Mouse (Mus musculus) cerebellum, adult 2 months (tissue): ENCODE results near the gene AC124108.1. TPM values are rescaled to one million over a fixed set of nuclear protein-coding genes. Genes with fewer than 3 reads are reported as not detected.

Experiments
- DNase-seq, 2 experiments: peaks; one replicate each; pipeline ENCODE4 v3.0.0; 2021
- H3K27ac ChIP-seq: fragments of 200-500 bp; 2 replicates; pipeline ENCODE4 v1.5.1; 2012; ENCODE audit warnings: low read length, control low read depth, inconsistent platforms; ENCODE audit not compliant: insufficient read depth
- H3K27me3 ChIP-seq: fragments of 200-500 bp; 2 replicates; pipeline ENCODE4 v1.6.1; 2012; ENCODE audit warnings: inconsistent platforms, mild to moderate bottlenecking, low read length, moderate library complexity; ENCODE audit not compliant: control insufficient read depth, insufficient read depth
- H3K4me1 ChIP-seq: fragments of 200-500 bp; 2 replicates; pipeline ENCODE4 v1.6.1; 2011; ENCODE audit warnings: low read length; ENCODE audit not compliant: control insufficient read depth, insufficient read depth
- H3K4me3 ChIP-seq: fragments of 200-500 bp; replicated peaks from 2 replicates; pipeline ENCODE3; 2011; ENCODE audit warnings: mild to moderate bottlenecking, low read depth, low read length, control low read depth; ENCODE audit not compliant: insufficient read depth
- CTCF ChIP-seq: fragments of 200-500 bp; IDR thresholded peaks from 2 replicates; pipeline ENCODE4 v1.5.1; 2011; ENCODE audit warnings: low read depth, mild to moderate bottlenecking, control low read depth, low read length, moderate library complexity, borderline replicate concordance; ENCODE audit not compliant: insufficient read depth
- POLR2A ChIP-seq: fragments of 200-500 bp; IDR thresholded peaks from 2 replicates; pipeline ENCODE4 v1.6.1; 2011; ENCODE audit warnings: low read length, control low read depth, borderline replicate concordance; ENCODE audit not compliant: insufficient read depth
- WGBS: fragments of 180-500 bp; shearing (Covaris S2); methylation state at CpG from one replicate; pipeline ENCODE4 v1.1.7; 2018; 5-methylcytosine and 5-hydroxymethylcytosine counted together
- polyA plus RNA-seq: library from polyadenylated mRNA; depleted of rRNA; stranded (reverse); fragments of >200 nt; gene quantifications from 2 replicates; pipeline ENCODE4 v1.2.3, GENCODE M21; 2012

AC124108.1 gene
- polyA plus RNA-seq, 1 experiment: 3.2 TPM

GRCm38 (mm10) chr1:132198401-132199071 is 7.3 kb downstream of the AC124108.1 start:
- Histone ChIP-seq H3K4me3 (no peak overlapping the region), H3K4me1 (peaks cover 11% of the 10 kb centered on the region; the same call in 1 of the 2 replicates), H3K27ac (no peak overlapping the region), H3K27me3 (no peaks in the 10 kb centered on the region)
- 90% methylated on average over 16 of the region's 16 CpGs for WGBS
- TF ChIP-seq POLR2A: no peak
- no peak for TF ChIP-seq CTCF
- no peak for DNase-seq

DNA sequence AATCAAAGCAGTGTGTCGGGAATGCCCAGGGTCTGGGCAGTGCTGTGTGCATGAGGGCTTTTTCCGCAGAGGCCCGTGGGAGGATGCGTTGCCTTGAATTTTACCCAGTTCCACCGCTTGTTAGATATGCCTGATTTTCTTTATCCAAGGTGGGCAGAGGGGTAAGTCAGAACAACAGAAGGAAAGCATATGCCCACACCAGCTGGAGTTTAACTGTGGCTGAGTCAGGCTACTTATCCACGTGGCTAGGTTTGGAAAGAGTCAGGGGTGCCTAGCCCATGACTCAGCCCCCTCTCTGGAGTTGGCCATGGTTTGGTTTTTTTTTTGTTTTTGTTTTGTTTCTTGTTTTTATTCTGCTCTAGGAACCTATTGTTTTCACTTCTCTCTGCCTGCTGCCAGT is 8.0 kb downstream of the AC124108.1 start:
- H3K27ac ChIP-seq: peak overlapping the region; percentile 67; the same call in 1 of the 2 replicates
- H3K27me3 ChIP-seq: no peaks in the 10 kb centered on the region
- H3K4me3 ChIP-seq: no peak overlapping the region
- WGBS: 76% methylated on average over 6 of the region's 6 CpGs
- H3K4me1 ChIP-seq: peaks cover 11% of the 10 kb centered on the region; the same call in 1 of the 2 replicates
- DNase-seq: no peak
- TF ChIP-seq POLR2A (no peak), CTCF (no peak)

GRCm38 (mm10) chr1:132199934-132200333 is 8.7 kb downstream of the AC124108.1 start:
- Histone ChIP-seq H3K4me1 (peaks cover 11% of the 10 kb centered on the region; the same call in 1 of the 2 replicates), H3K27ac (peak overlapping the region; percentile 67), H3K4me3 (peak overlapping the region; percentile 79), H3K27me3 (no peaks in the 10 kb centered on the region)
- TF ChIP-seq CTCF (no peak), POLR2A (peak; percentile 37; the same call in 1 of the 2 replicates)
- 4% methylated on average over 12 of the region's 12 CpGs for WGBS
- DNase-seq: peak; percentile 67

DNA sequence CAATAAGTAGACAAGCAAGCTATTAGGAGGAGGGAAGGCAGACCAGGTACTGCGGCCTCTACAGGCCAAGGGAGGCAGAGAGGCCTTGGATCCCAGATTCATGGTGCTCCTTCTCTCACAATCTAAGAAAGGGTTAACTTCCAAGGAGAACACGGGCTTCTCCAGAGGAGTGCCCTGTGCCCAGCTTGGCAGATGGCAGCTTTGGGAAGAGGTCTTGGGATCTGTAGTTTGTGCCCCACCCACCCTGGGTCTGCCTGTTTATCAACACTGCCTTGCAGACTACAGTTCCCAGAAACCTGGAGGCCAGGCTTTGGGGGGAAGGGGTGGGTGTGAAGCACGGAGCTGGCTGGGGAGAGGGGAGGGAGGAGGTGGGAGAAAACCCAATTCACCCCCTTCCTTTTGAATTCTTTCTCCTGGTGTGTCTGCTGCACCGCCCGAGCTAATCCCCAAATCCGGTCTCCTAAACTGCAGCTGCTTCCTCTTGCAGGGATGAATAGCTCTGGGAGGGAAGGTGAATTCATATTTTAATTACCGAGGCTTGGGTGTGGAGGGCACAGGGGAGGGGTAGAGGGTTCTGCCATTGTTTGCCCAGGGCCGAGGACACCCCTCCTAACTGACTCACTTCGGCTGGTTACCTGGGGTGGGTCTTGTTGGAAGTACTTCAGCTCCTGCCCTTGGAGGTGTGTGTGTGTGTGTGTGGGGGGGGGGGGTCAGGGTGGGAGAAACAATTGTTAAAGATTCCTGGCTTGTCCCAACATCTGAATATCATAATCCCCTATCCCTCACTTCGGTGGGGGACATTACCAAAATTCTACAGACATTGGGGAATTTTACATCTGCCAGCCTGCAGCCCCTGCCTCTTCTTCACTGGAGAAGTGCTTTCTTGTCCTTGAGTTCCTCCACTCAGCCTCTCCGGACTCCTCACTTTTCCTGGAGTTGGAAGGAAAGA is 9.6 kb downstream of the AC124108.1 start:
- H3K4me3 ChIP-seq: peak overlapping the region; percentile 79
- DNase-seq: peak; percentile 76 to 93
- H3K27me3 ChIP-seq: no peaks in the 10 kb centered on the region
- TF ChIP-seq CTCF (peak; percentile 54; the same call in 1 of the 2 replicates), POLR2A (peak; percentile 11; the same call in 1 of the 2 replicates)
- peak overlapping the region; percentile 70 for H3K27ac ChIP-seq
- peaks cover 11% of the 10 kb centered on the region; the same call in 1 of the 2 replicates for H3K4me1 ChIP-seq
- 21% methylated on average over 11 of the region's 11 CpGs for WGBS

GRCm38 (mm10) chr1:132201511-132201860 is 10.2 kb downstream of the AC124108.1 start:
- Histone ChIP-seq H3K4me1 (peaks cover 11% of the 10 kb centered on the region; the same call in 1 of the 2 replicates), H3K4me3 (peak overlapping the region; percentile 79), H3K27me3 (no peaks in the 10 kb centered on the region), H3K27ac (0 out of 2 replicates have a peak overlapping the region, but pooled peaks have one; percentile 28)
- WGBS: 27% methylated on average over 4 of the region's 4 CpGs
- no peak for TF ChIP-seq POLR2A
- TF ChIP-seq CTCF: no peak
- DNase-seq: no peak

DNA sequence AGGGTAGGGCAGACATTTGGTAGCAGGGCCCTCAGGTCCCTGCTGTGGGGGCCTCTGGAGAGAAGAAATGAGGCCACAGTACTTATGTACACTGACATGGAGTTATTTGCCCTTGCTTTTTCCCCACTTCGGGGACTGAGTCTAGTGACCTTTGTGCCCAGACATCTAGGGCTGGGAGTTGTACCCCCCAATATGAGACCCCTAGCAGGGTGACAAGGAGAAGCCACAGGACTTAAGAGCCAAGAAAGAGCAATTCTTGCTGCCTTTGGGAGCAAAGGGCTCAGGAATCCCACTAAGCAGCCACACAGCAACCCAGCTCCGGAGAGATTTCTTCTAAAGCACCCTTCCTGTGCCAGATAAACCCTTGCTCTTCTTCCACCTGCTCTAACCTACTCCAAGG is 10.7 kb downstream of the AC124108.1 start:
- 48% methylated on average over 2 of the region's 2 CpGs for WGBS
- Histone ChIP-seq H3K4me1 (peaks cover 11% of the 10 kb centered on the region; the same call in 1 of the 2 replicates), H3K27me3 (no peaks in the 10 kb centered on the region), H3K27ac (0 out of 2 replicates have a peak overlapping the region, but pooled peaks have one; percentile 28), H3K4me3 (no peak overlapping the region)
- no peak for TF ChIP-seq POLR2A
- no peak for DNase-seq

- TF ChIP-seq POLR2A (no peak), CTCF (no peak)
- Histone ChIP-seq H3K27ac (no peak overlapping the region), H3K27me3 (no peaks in the 10 kb centered on the region), H3K4me3 (no peak overlapping the region), H3K4me1 (peaks cover 17% of the 10 kb centered on the region)
- no peak for DNase-seq
- 48% methylated on average over 5 of the region's 5 CpGs for WGBS
These were observed 11.5 kb downstream of the AC124108.1 start for GRCm38 (mm10) chr1:132202771-132203170.

GRCm38 (mm10) chr1:132205958-132206357 is 14.7 kb downstream of the AC124108.1 start:
- WGBS: 84% methylated on average over 5 of the region's 5 CpGs
- Histone ChIP-seq H3K27ac (no peak overlapping the region), H3K4me1 (peaks cover 25% of the 10 kb centered on the region), H3K27me3 (no peaks in the 10 kb centered on the region), H3K4me3 (no peak overlapping the region)
- TF ChIP-seq POLR2A (no peak), CTCF (no peak)
- DNase-seq: no peak
